Mouse (Mus musculus): ENCODE data around the gene 4933428G20Rik. TPM values are rescaled to one million over a fixed set of nuclear protein-coding genes. Genes with fewer than 3 reads are reported as not detected.

The 4933428G20Rik gene
- polyA plus RNA-seq, 1 experiment from 2014 or later: 0.12 TPM

DNA sequence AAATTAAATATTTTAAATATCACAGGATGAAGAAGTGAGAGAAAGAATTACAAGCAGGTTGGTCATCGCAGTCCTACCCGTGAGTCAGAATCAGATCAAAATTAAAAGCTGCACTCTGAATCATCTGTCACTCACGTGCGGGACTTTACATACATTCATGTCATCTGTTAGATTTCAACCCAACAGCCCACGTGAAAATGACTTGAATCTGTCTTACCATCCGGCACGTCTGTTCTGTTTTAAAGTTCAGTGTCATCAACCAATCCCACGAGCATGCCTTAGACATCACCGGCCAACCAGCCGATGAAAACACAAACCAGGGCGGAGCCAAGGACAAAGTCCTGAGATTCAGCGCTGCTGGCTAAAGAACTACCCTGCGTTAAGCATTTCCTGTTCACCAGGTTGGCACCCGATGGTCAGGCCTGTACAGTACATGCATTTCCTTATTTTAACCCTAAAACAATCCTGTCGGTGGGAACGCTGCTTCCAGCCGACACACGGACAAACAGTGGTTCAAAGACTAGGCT is 28.2 kb upstream of the 4933428G20Rik start:
- WGBS: 66% methylated on average over 18 of the region's 18 CpGs
- Histone ChIP-seq H3K4me3 (ENCODE audit: low read depth, low read length) (no peak overlapping the region), H3K9ac (ENCODE audit: low read length) (no peak overlapping the region), H3K4me2 (ENCODE audit: low read length) (no peak overlapping the region), H3K27me3 (replicated peaks; ENCODE audit: control insufficient read depth, insufficient read depth, low read length) (peaks cover 16% of the 10 kb centered on the region), H3K4me1 (replicated peaks; ENCODE audit: control insufficient read depth, insufficient read depth, low read length) (peaks cover 16% of the 10 kb centered on the region; the same call in 1 of the 2 replicates), H3K9me3 (ENCODE audit: control insufficient read depth, low read length) (no peaks in the 10 kb centered on the region), H3K36me3 (ENCODE audit: control insufficient read depth, insufficient read depth, low read length) (no peaks in the 10 kb centered on the region), H3K27ac (ENCODE audit: low read depth) (no peak overlapping the region)
- ATAC-seq (replicated peaks; ENCODE audit: low FRiP score, low TSS enrichment, low read depth) (no peak), DNase-seq (ENCODE audit: low spot score) (no peak)

DNA sequence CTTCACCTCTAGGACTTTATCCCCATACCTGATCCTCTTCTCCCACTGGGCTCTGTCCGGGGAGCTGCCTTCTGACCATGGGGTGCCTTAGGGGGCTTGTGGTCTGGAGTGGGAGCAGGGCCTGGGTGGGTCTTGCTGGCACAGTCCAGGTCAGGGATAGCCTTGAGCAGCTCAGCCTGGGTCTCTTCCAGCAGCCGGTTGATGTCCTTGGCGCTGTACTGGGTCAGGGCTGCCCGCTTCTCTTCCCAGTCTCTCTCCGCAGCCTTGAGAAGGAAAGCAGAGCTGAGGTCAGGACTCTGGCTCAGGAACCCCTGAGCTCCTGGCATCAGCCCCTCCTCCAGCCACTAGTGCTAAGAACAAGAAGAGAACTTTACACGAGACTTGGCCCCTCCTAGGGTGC is 25.2 kb upstream of the 4933428G20Rik start:
- WGBS: 80% methylated on average over 6 of the region's 6 CpGs
- no peak overlapping the region for H3K4me3 ChIP-seq (ENCODE audit: low read depth, low read length)
- H3K4me2 ChIP-seq (ENCODE audit: low read length): no peak overlapping the region
- DNase-seq (ENCODE audit: low spot score) (no peak), ATAC-seq (replicated peaks; ENCODE audit: low FRiP score, low TSS enrichment, low read depth) (no peak)
- no peaks in the 10 kb centered on the region for H3K36me3 ChIP-seq (ENCODE audit: control insufficient read depth, insufficient read depth, low read length)
- H3K9ac ChIP-seq (ENCODE audit: low read length): no peak overlapping the region
- H3K27ac ChIP-seq (ENCODE audit: low read depth): no peak overlapping the region
- no peaks in the 10 kb centered on the region for H3K9me3 ChIP-seq (ENCODE audit: control insufficient read depth, low read length)
- no peaks in the 10 kb centered on the region for H3K27me3 ChIP-seq (replicated peaks; ENCODE audit: control insufficient read depth, insufficient read depth, low read length)
- peaks cover 9% of the 10 kb centered on the region; the same call in 1 of the 2 replicates for H3K4me1 ChIP-seq (replicated peaks; ENCODE audit: control insufficient read depth, insufficient read depth, low read length)

DNA sequence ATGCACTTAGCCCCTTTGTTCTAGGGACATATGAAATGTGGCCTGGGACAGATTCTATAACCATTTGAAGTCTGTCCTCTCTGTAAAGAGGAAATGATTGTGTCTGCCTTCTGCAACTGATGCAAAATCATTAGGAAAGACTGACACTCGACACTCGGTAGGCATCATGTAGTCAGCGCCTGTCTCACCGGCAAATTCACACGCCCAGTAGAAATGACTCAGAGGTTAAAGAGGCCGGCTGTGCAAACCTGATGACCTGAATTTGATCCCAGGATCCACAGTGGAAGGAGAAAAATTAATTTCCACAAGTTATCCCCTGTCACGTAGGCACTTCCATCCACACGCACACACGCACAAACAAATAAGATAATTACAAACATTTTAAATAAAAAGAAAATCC is 24.2 kb upstream of the 4933428G20Rik start:
- H3K27ac ChIP-seq (ENCODE audit: low read depth): no peak overlapping the region
- H3K9ac ChIP-seq (ENCODE audit: low read length): no peak overlapping the region
- DNase-seq (ENCODE audit: low spot score): no peak
- no peaks in the 10 kb centered on the region for H3K27me3 ChIP-seq (replicated peaks; ENCODE audit: control insufficient read depth, insufficient read depth, low read length)
- WGBS: 44% methylated on average over 9 of the region's 9 CpGs
- peaks cover 9% of the 10 kb centered on the region; the same call in 1 of the 2 replicates for H3K4me1 ChIP-seq (replicated peaks; ENCODE audit: control insufficient read depth, insufficient read depth, low read length)
- no peak overlapping the region for H3K4me3 ChIP-seq (ENCODE audit: low read depth, low read length)
- H3K9me3 ChIP-seq (ENCODE audit: control insufficient read depth, low read length): no peaks in the 10 kb centered on the region
- ATAC-seq (replicated peaks; ENCODE audit: low FRiP score, low TSS enrichment, low read depth): no peak
- no peaks in the 10 kb centered on the region for H3K36me3 ChIP-seq (ENCODE audit: control insufficient read depth, insufficient read depth, low read length)
- H3K4me2 ChIP-seq (ENCODE audit: low read length): no peak overlapping the region

- 13% methylated on average over 1 of the region's 1 CpGs for WGBS
- Histone ChIP-seq H3K4me2 (ENCODE audit: low read length) (no peak overlapping the region), H3K9me3 (ENCODE audit: control insufficient read depth, low read length) (no peaks in the 10 kb centered on the region), H3K27ac (ENCODE audit: low read depth) (no peak overlapping the region), H3K27me3 (replicated peaks; ENCODE audit: control insufficient read depth, insufficient read depth, low read length) (no peaks in the 10 kb centered on the region), H3K4me3 (ENCODE audit: low read depth, low read length) (no peak overlapping the region), H3K9ac (ENCODE audit: low read length) (no peak overlapping the region), H3K36me3 (ENCODE audit: control insufficient read depth, insufficient read depth, low read length) (no peaks in the 10 kb centered on the region), H3K4me1 (replicated peaks; ENCODE audit: control insufficient read depth, insufficient read depth, low read length) (peaks cover 9% of the 10 kb centered on the region; the same call in 1 of the 2 replicates)
- ATAC-seq (replicated peaks; ENCODE audit: low FRiP score, low TSS enrichment, low read depth): no peak
- no peak for DNase-seq (ENCODE audit: low spot score)
These were observed 23.7 kb upstream of the 4933428G20Rik start for GRCm38 (mm10) chr11:97523827-97524261.

DNA sequence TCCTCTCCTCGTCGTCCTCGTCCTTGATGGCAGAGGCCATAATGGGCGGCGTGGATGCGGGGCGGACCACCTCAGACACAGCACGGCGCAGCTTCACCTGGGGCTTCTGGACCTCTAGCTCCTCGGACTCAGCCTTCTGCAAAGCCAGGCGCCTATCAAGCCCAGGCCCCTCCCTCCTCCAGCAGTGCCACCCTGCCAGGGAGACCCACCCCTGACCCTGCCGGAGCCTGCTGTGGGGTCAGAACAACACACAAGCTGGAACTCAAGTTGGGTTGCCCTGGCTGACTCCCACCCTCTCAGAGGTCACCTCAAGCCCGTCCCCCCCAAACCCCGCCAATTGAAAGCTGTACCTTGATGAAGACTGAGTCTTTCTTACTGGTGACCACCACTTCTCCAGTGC is 23.0 kb upstream of the 4933428G20Rik start:
- WGBS: 79% methylated on average over 14 of the region's 14 CpGs
- ATAC-seq (replicated peaks; ENCODE audit: low FRiP score, low TSS enrichment, low read depth): no peak
- H3K27me3 ChIP-seq (replicated peaks; ENCODE audit: control insufficient read depth, insufficient read depth, low read length): no peaks in the 10 kb centered on the region
- H3K27ac ChIP-seq (ENCODE audit: low read depth): no peak overlapping the region
- no peak for DNase-seq (ENCODE audit: low spot score)
- no peak overlapping the region for H3K9ac ChIP-seq (ENCODE audit: low read length)
- H3K9me3 ChIP-seq (ENCODE audit: control insufficient read depth, low read length): no peaks in the 10 kb centered on the region
- H3K4me3 ChIP-seq (ENCODE audit: low read depth, low read length): no peak overlapping the region
- no peak overlapping the region for H3K4me2 ChIP-seq (ENCODE audit: low read length)
- H3K4me1 ChIP-seq (replicated peaks; ENCODE audit: control insufficient read depth, insufficient read depth, low read length): peaks cover 9% of the 10 kb centered on the region; the same call in 1 of the 2 replicates
- H3K36me3 ChIP-seq (ENCODE audit: control insufficient read depth, insufficient read depth, low read length): no peaks in the 10 kb centered on the region

DNA sequence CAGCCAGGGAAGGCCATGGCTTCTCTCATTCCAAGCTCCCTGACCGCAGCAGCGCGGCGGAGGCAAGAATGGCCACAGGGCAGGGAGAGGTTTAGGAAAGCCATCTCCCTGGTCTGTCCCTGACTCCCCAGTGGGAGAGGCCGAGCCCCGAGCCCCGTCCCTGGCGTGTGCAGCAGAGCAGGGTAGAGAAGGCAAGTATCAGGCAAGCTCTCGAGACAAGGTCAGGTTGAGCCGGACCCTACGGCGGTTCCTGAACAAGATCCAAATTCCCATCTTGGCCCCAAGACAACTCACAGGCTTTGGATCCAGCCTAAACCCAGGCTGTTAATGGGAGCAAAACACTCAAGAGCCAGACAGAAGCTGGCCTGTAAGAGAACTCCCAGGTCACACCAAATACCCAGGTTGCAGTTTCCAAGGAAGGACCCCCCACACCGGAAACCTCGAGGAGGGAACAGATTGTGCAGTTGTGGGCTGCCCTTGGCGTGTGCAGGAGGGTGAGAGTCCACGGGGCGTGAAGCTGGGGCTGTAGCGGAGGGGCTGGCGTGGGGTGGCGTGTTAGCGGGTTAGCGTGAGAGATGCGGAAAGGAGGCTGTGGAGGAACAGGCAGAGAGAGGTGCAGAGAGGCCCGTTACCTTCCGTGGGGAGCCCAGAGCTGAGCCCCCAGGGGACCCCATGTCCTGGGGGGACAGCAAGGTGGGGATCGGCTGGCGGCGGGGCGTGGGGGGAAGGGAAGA is 21.8 kb upstream of the 4933428G20Rik start:
- 81% methylated on average over 29 of the region's 29 CpGs for WGBS
- Histone ChIP-seq H3K9ac (ENCODE audit: low read length) (no peak overlapping the region), H3K27me3 (replicated peaks; ENCODE audit: control insufficient read depth, insufficient read depth, low read length) (no peaks in the 10 kb centered on the region), H3K4me1 (replicated peaks; ENCODE audit: control insufficient read depth, insufficient read depth, low read length) (peaks cover 9% of the 10 kb centered on the region; the same call in 1 of the 2 replicates), H3K4me3 (ENCODE audit: low read depth, low read length) (no peak overlapping the region), H3K4me2 (ENCODE audit: low read length) (no peak overlapping the region), H3K36me3 (ENCODE audit: control insufficient read depth, insufficient read depth, low read length) (no peaks in the 10 kb centered on the region), H3K9me3 (ENCODE audit: control insufficient read depth, low read length) (no peaks in the 10 kb centered on the region), H3K27ac (ENCODE audit: low read depth) (no peak overlapping the region)
- ATAC-seq (replicated peaks; ENCODE audit: low FRiP score, low TSS enrichment, low read depth) (no peak), DNase-seq (ENCODE audit: low spot score) (no peak)

DNA sequence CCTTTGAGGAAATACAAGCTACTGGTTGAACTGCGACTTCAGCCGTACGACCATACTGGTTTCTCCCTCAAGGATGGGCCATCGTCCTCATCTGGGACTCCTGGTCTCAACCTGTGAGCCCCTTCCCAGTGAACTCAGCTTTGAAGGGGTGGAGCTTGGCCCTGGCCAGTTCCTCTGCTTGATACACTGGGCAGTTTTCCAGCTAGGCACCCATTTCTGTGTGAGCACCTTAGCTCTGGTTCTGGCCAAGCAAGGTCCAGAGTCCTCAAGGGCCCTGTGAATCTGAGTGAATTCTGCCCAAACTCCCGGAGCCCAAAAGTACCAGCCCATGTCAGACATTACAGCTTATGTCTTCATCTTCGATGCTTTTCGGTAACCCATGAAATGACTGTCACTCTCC is 20.4 kb upstream of the 4933428G20Rik start:
- Histone ChIP-seq H3K27me3 (replicated peaks; ENCODE audit: control insufficient read depth, insufficient read depth, low read length) (no peaks in the 10 kb centered on the region), H3K9ac (ENCODE audit: low read length) (no peak overlapping the region), H3K4me1 (replicated peaks; ENCODE audit: control insufficient read depth, insufficient read depth, low read length) (peaks cover 9% of the 10 kb centered on the region; the same call in 1 of the 2 replicates), H3K4me2 (ENCODE audit: low read length) (no peak overlapping the region), H3K4me3 (ENCODE audit: low read depth, low read length) (no peak overlapping the region), H3K9me3 (ENCODE audit: control insufficient read depth, low read length) (no peaks in the 10 kb centered on the region), H3K36me3 (ENCODE audit: control insufficient read depth, insufficient read depth, low read length) (no peaks in the 10 kb centered on the region), H3K27ac (ENCODE audit: low read depth) (no peak overlapping the region)
- no peak for ATAC-seq (replicated peaks; ENCODE audit: low FRiP score, low TSS enrichment, low read depth)
- 94% methylated on average over 7 of the region's 7 CpGs for WGBS
- DNase-seq (ENCODE audit: low spot score): no peak

DNA sequence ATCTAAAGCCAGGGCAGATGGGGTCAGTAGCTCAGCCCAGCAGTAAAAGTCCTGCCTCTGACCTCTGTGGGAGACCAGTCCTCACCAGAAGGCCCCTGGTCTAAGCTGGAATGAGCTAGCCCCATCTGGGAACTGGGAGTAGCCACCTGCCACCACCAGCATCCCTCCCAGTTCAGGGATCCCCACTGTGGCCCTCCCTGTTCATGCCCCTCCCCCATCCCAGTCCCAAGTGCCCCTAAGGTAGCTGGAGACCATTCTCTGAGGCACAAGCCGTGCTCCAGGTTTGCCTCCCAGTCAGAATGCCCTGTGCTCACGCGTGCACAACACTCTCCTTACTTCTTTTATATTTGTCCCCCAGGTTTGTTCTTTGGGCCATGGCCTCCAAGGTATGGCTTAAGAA is 12.9 kb upstream of the 4933428G20Rik start:
- no peak overlapping the region for H3K9ac ChIP-seq (ENCODE audit: low read length)
- no peaks in the 10 kb centered on the region for H3K36me3 ChIP-seq (ENCODE audit: control insufficient read depth, insufficient read depth, low read length)
- H3K4me1 ChIP-seq (replicated peaks; ENCODE audit: control insufficient read depth, insufficient read depth, low read length): no peaks in the 10 kb centered on the region; the same call in 1 of the 2 replicates
- 81% methylated on average over 3 of the region's 3 CpGs for WGBS
- no peak for ATAC-seq (replicated peaks; ENCODE audit: low FRiP score, low TSS enrichment, low read depth)
- DNase-seq (ENCODE audit: low spot score): no peak
- H3K9me3 ChIP-seq (ENCODE audit: control insufficient read depth, low read length): no peaks in the 10 kb centered on the region
- no peak overlapping the region for H3K27ac ChIP-seq (ENCODE audit: low read depth)
- no peak overlapping the region for H3K4me3 ChIP-seq (ENCODE audit: low read depth, low read length)
- no peak overlapping the region for H3K4me2 ChIP-seq (ENCODE audit: low read length)
- no peaks in the 10 kb centered on the region; the same call in 1 of the 2 replicates for H3K27me3 ChIP-seq (replicated peaks; ENCODE audit: control insufficient read depth, insufficient read depth, low read length)

Measured in intestine, embryonic 14.5 days (tissue).